Mouse (Mus musculus) midbrain, embryonic 11.5 days (tissue): ENCODE measurements at regions not wholly inside any gene's neighbourhood (a gene's known extent, or its start where the extent isn't known, plus 50 kb on each side); places are given as distances from the start of the nearest gene placed in this dataset.
A peak's percentile ranks its signal among the peaks of the same experiment; 100 is the strongest.

Experiments
- ATAC-seq: fragments of 200-750 bp; cut with Nextera tagmentation; 2 replicates; pipeline ENCODE4 v1.8.0; 2017; ENCODE audit warnings: moderate TSS enrichment, moderate library complexity; ENCODE audit not compliant: low FRiP score
- DNase-seq: peaks from one replicate; pipeline ENCODE4 v3.0.0; 2015; ENCODE audit warnings: low spot score; ENCODE audit errors: missing footprints
- H3K27ac ChIP-seq: fragments of 300-500 bp; sonication (generic); 2 replicates; pipeline ENCODE4 v1.5.1; 2014; ENCODE audit warnings: low read depth, low read length
- H3K27me3 ChIP-seq: fragments of 300-500 bp; sonication (generic); 2 replicates; pipeline ENCODE4 v1.6.1; 2014; ENCODE audit warnings: mild to moderate bottlenecking, low read length, moderate library complexity, mixed read lengths; ENCODE audit not compliant: control insufficient read depth, insufficient read depth
- H3K36me3 ChIP-seq: fragments of 300-500 bp; sonication (generic); 2 replicates; pipeline ENCODE4 v1.6.1; 2014; ENCODE audit warnings: mild to moderate bottlenecking, low read length, moderate library complexity, mixed read lengths; ENCODE audit not compliant: control insufficient read depth, insufficient read depth
- H3K4me1 ChIP-seq: fragments of 300-500 bp; sonication (generic); 2 replicates; pipeline ENCODE4 v1.6.1; 2014; ENCODE audit warnings: low read length; ENCODE audit not compliant: control insufficient read depth, insufficient read depth
- H3K4me2 ChIP-seq: fragments of 300-500 bp; sonication (generic); 2 replicates; pipeline ENCODE4 v1.6.1; 2014; ENCODE audit warnings: mild to moderate bottlenecking, moderate library complexity
- H3K4me3 ChIP-seq: fragments of 300-500 bp; sonication (generic); 2 replicates; pipeline ENCODE4 v1.5.1; 2014; ENCODE audit warnings: low read depth, low read length
- H3K9ac ChIP-seq: fragments of 300-500 bp; sonication (generic); 2 replicates; pipeline ENCODE4 v1.6.1; 2014; ENCODE audit warnings: low read length
- H3K9me3 ChIP-seq: fragments of 300-500 bp; sonication (generic); 2 replicates; pipeline ENCODE4 v1.6.1; 2016; ENCODE audit warnings: low read length; ENCODE audit not compliant: control insufficient read depth
- WGBS: fragments of 180-500 bp; shearing (Covaris S2); extraction: QIAGEN DNeasy Blood & Tissue Kit; methylation state at CpG from one replicate; pipeline ENCODE4 v1.1.7; 2014; 5-methylcytosine and 5-hydroxymethylcytosine counted together

DNA sequence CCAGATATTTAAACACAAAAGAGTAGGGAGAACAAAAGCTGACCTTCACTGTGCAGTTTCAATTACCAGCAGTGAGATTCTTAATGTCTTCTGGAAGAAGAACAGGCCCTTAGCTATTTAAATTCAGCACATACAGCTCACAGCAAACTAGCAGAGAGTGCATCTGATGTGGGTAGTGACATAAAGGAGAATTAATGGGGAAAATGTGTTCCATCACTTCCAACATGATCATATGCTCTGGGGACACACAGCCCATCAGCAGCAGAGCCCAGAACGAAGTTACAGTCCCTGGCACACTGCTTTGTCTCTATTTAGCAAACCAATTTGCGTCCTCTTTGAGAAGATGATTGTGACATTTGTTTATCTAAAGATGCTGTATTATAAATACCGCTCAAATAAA lies 332.9 kb upstream of the Aco1 start:
- whole genome bisulfite sequencing, result 88% methylated on average over 3 of the region's 3 CpGs
- Histone ChIP-seq H3K4me2 (no peak overlapping the region), H3K4me1 (no peaks in the 10 kb centered on the region), H3K4me3 (no peak overlapping the region), H3K9me3 (no peaks in the 10 kb centered on the region), H3K9ac (no peak overlapping the region), H3K36me3 (no peaks in the 10 kb centered on the region), H3K27me3 (no peaks in the 10 kb centered on the region), H3K27ac (no peak overlapping the region)
- ATAC-seq, result no peak
- DNase-seq, result no peak

- no peaks in the 10 kb centered on the region for H3K27me3 ChIP-seq
- ATAC-seq (no peak), DNase-seq (no peak)
- H3K9ac ChIP-seq, result no peak overlapping the region
- no peak overlapping the region for H3K27ac ChIP-seq
- no peaks in the 10 kb centered on the region for H3K9me3 ChIP-seq
- H3K4me3 ChIP-seq, result no peak overlapping the region
- no peaks in the 10 kb centered on the region for H3K4me1 ChIP-seq
- 79% methylated on average over 4 of the region's 4 CpGs for WGBS
- no peaks in the 10 kb centered on the region for H3K36me3 ChIP-seq
- no peak overlapping the region for H3K4me2 ChIP-seq
Observed at GRCm38 (mm10) chr4:39812766-39813165, 330.1 kb upstream of the Aco1 start.

GRCm38 (mm10) chr4:39815620-39816019 lies 327.3 kb upstream of the Aco1 start:
- H3K9ac ChIP-seq, result no peak overlapping the region
- DNase-seq (no peak), ATAC-seq (no peak)
- no peaks in the 10 kb centered on the region for H3K36me3 ChIP-seq
- no peaks in the 10 kb centered on the region for H3K4me1 ChIP-seq
- no peak overlapping the region for H3K4me3 ChIP-seq
- no peak overlapping the region for H3K4me2 ChIP-seq
- H3K9me3 ChIP-seq, result no peaks in the 10 kb centered on the region
- no peak overlapping the region for H3K27ac ChIP-seq
- no peaks in the 10 kb centered on the region for H3K27me3 ChIP-seq

DNA sequence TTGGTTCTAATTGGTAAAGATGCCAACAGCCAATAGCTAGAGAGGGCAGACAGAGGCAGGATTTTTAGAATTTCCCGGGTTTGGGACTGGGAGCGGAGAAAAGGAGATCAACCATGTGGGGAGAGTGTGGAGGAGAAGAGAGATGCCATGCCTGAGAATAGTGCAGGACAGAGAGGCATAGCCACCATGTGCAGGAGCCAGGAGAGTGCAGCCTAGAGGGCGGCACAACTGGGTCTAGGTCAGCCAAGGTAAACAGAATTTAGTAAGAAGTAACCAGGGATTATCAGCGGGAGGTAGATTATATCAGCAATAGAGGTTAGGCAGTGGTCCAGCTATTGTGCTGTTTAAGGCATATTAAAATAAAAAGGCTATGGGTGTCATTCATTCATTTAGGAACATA lies 325.2 kb upstream of the Aco1 start:
- Histone ChIP-seq H3K27ac (no peak overlapping the region), H3K4me3 (no peak overlapping the region), H3K9me3 (no peaks in the 10 kb centered on the region), H3K9ac (no peak overlapping the region), H3K4me1 (no peaks in the 10 kb centered on the region), H3K4me2 (no peak overlapping the region), H3K27me3 (no peaks in the 10 kb centered on the region), H3K36me3 (no peaks in the 10 kb centered on the region)
- ATAC-seq (peak; percentile 54; the same call in 1 of the 2 replicates), DNase-seq (no peak)
- WGBS, result 78% methylated on average over 4 of the region's 4 CpGs

GRCm38 (mm10) chr4:39833634-39834033 lies 309.2 kb upstream of the Aco1 start:
- Histone ChIP-seq H3K4me3 (no peak overlapping the region), H3K9me3 (no peaks in the 10 kb centered on the region), H3K9ac (no peak overlapping the region), H3K4me1 (no peaks in the 10 kb centered on the region), H3K27ac (no peak overlapping the region), H3K27me3 (no peaks in the 10 kb centered on the region), H3K36me3 (no peaks in the 10 kb centered on the region), H3K4me2 (no peak overlapping the region)
- WGBS, result 88% methylated on average over 1 of the region's 1 CpGs
- DNase-seq, result no peak
- ATAC-seq, result no peak
